Mouse (Mus musculus): ENCODE data around the gene Celf5. TPM values are rescaled to one million over a fixed set of nuclear protein-coding genes. Genes with fewer than 3 reads are reported as not detected.

Gene Celf5
- total and polyA plus RNA-seq, 2 experiments from 2014 or later = 71.3 to 166 TPM

DNA sequence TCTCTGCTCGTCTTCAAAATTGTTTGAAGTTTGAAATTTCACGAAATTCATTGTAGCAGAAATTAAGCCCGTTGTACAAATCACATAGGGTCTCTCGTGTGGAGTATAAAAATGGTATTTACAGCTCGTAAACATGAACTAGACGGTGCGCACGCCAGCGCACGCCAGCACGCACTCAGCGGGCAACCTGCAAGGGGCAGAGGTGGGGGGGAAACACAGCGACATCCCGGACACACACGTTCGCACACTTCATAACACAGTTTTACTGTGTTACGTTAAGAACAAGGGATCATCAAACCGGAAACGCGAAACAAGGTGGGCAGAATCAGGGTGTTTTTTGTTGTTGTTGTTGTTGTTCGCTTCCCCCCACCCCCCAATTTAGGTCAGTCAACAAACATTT is 23.1 kb downstream of the Celf5 start:
- WGBS = 74% methylated on average over 21 of the region's 21 CpGs
- no peak for ATAC-seq
- Histone ChIP-seq H3K4me2 (ENCODE audit: low read depth) (no peak overlapping the region), H3K27ac (ENCODE audit: low read depth, low read length) (no peak overlapping the region), H3K4me1 (ENCODE audit: insufficient read depth) (no peaks in the 10 kb centered on the region), H3K9ac (no peak overlapping the region), H3K36me3 (ENCODE audit: insufficient read depth) (peaks cover 22% of the 10 kb centered on the region), H3K27me3 (ENCODE audit: insufficient read depth, low read length) (peaks cover 9% of the 10 kb centered on the region; the same call in 1 of the 2 replicates), H3K4me3 (ENCODE audit: low read depth, low read length) (no peak overlapping the region), H3K9me3 (ENCODE audit: low read length) (no peaks in the 10 kb centered on the region)
- no peak for TF ChIP-seq CTCF (IDR thresholded peaks at IDR 0.05; ENCODE audit: low read depth)
- DNase-seq = no peak

DNA sequence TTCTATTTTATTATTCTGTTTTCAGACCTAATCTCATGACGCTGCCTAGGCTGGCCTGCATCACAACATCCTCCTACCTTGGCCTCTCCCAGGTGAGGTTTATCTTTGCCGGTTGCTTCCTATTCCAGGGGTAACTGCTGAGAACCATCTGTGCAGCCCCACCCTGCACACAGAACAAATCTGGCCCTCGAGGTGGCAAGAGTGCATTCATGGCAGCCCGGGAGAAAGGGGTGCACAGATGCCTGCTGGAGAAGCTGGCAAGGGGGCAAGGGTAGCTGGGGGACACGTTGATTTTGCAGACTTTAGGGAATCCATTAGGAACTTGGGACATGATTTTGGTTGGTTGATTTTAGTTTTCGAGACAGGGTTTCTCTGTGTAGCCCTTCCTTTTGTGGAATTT is 24.2 kb downstream of the Celf5 start:
- ATAC-seq = no peak
- peaks cover 12% of the 10 kb centered on the region for H3K36me3 ChIP-seq (ENCODE audit: insufficient read depth)
- no peak for TF ChIP-seq CTCF (IDR thresholded peaks at IDR 0.05; ENCODE audit: low read depth)
- H3K4me2 ChIP-seq (ENCODE audit: low read depth) = no peak overlapping the region
- 80% methylated on average over 6 of the region's 6 CpGs for WGBS
- no peaks in the 10 kb centered on the region for H3K9me3 ChIP-seq (ENCODE audit: low read length)
- no peak overlapping the region for H3K9ac ChIP-seq
- no peak overlapping the region for H3K27ac ChIP-seq (ENCODE audit: low read depth, low read length)
- H3K4me1 ChIP-seq (ENCODE audit: insufficient read depth) = no peaks in the 10 kb centered on the region
- peaks cover 20% of the 10 kb centered on the region for H3K27me3 ChIP-seq (ENCODE audit: insufficient read depth, low read length)
- no peak overlapping the region for H3K4me3 ChIP-seq (ENCODE audit: low read depth, low read length)
- DNase-seq = no peak

- peaks cover 26% of the 10 kb centered on the region for H3K27me3 ChIP-seq (ENCODE audit: insufficient read depth, low read length)
- no peak overlapping the region for H3K27ac ChIP-seq (ENCODE audit: low read depth, low read length)
- H3K9ac ChIP-seq = no peak overlapping the region
- no peaks in the 10 kb centered on the region for H3K4me1 ChIP-seq (ENCODE audit: insufficient read depth)
- H3K9me3 ChIP-seq (ENCODE audit: low read length) = no peaks in the 10 kb centered on the region
- no peak overlapping the region for H3K4me2 ChIP-seq (ENCODE audit: low read depth)
- WGBS = 79% methylated on average over 8 of the region's 8 CpGs
- H3K4me3 ChIP-seq (ENCODE audit: low read depth, low read length) = no peak overlapping the region
- DNase-seq (no peak), ATAC-seq (no peak)
- peaks cover 8% of the 10 kb centered on the region for H3K36me3 ChIP-seq (ENCODE audit: insufficient read depth)
- TF ChIP-seq CTCF (IDR thresholded peaks at IDR 0.05; ENCODE audit: low read depth) = no peak
Observed at GRCm38 (mm10) chr10:81457624-81458023, 24.9 kb downstream of the Celf5 start.

- H3K9me3 ChIP-seq (ENCODE audit: low read length) = no peaks in the 10 kb centered on the region
- peaks cover 5% of the 10 kb centered on the region; the same call in 1 of the 2 replicates for H3K36me3 ChIP-seq (ENCODE audit: insufficient read depth)
- no peak for TF ChIP-seq CTCF (IDR thresholded peaks at IDR 0.05; ENCODE audit: low read depth)
- H3K9ac ChIP-seq = no peak overlapping the region
- no peak for DNase-seq
- no peak overlapping the region for H3K27ac ChIP-seq (ENCODE audit: low read depth, low read length)
- H3K27me3 ChIP-seq (ENCODE audit: insufficient read depth, low read length) = peaks cover 31% of the 10 kb centered on the region
- H3K4me3 ChIP-seq (ENCODE audit: low read depth, low read length) = no peak overlapping the region
- ATAC-seq = peak; percentile 19; the same call in 1 of the 2 replicates
- 54% methylated on average over 12 of the region's 12 CpGs for WGBS
- no peaks in the 10 kb centered on the region for H3K4me1 ChIP-seq (ENCODE audit: insufficient read depth)
- H3K4me2 ChIP-seq (ENCODE audit: low read depth) = no peak overlapping the region
Observed at GRCm38 (mm10) chr10:81456983-81457563, 25.4 kb downstream of the Celf5 start.

DNA sequence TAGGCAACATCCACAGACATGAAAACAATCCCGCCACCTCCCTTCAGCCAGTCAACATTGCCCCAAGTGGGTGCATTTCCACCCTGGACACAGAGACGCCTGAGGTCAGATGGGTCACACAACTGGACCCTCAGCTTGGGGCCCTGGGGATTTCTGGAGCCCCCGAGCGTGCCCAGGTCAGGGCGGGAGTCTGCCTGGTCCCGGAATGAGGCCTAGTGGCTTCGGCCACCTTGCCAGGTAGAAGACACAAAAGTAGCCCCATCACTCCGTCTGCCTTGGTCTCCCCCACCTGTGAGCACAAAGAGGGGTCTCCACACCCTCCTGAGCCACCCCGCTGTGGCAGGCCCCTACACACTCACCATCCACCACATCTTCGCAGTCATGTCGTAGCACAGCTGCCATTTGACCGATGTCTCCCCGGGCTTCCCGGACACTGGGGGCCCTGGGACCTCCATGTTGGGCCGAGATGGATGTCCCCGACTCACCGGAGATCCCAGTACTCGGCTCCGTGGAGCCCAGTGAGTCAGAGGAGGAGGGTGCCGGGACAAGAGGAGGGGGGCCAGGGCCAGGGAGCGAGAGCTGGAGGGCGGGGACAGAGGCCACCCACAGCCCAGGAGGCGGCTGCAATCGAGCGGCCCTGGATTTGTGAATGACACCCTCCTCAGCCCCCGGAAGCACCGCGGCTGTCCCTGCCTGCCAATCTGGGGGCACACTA is 27.2 kb downstream of the Celf5 start, which contains the start of gene Nfic:
Gene Nfic (minus strand): TSS at position 455 of the 715 bp plus-strand sequence.
- Histone ChIP-seq H3K36me3 (ENCODE audit: insufficient read depth) (no peaks in the 10 kb centered on the region), H3K4me2 (ENCODE audit: low read depth) (no peak within 1 kb of the TSS), H3K27me3 (ENCODE audit: insufficient read depth, low read length) (peaks cover 35% of the 10 kb centered on the region), H3K9me3 (ENCODE audit: low read length) (no peaks in the 10 kb centered on the region), H3K27ac (ENCODE audit: low read depth, low read length) (no peak within 1 kb of the TSS), H3K9ac (no peak within 1 kb of the TSS), H3K4me1 (ENCODE audit: insufficient read depth) (no peaks in the 10 kb centered on the region), H3K4me3 (ENCODE audit: low read depth, low read length) (no peak within 1 kb of the TSS)
- TF ChIP-seq CTCF (IDR thresholded peaks at IDR 0.05; ENCODE audit: low read depth) = no peak
- WGBS = 63% methylated on average over 28 of the region's 28 CpGs
- DNase-seq = no peak
- no peak for ATAC-seq

GRCm38 (mm10) chr10:81454106-81454505 is 28.4 kb downstream of the Celf5 start:
- H3K4me3 ChIP-seq (ENCODE audit: low read depth, low read length) = no peak overlapping the region
- no peak overlapping the region for H3K4me2 ChIP-seq (ENCODE audit: low read depth)
- no peak overlapping the region for H3K27ac ChIP-seq (ENCODE audit: low read depth, low read length)
- no peaks in the 10 kb centered on the region for H3K9me3 ChIP-seq (ENCODE audit: low read length)
- DNase-seq = no peak
- no peaks in the 10 kb centered on the region for H3K36me3 ChIP-seq (ENCODE audit: insufficient read depth)
- no peaks in the 10 kb centered on the region for H3K4me1 ChIP-seq (ENCODE audit: insufficient read depth)
- TF ChIP-seq CTCF (IDR thresholded peaks at IDR 0.05; ENCODE audit: low read depth) = no peak
- peaks cover 35% of the 10 kb centered on the region for H3K27me3 ChIP-seq (ENCODE audit: insufficient read depth, low read length)
- no peak overlapping the region for H3K9ac ChIP-seq
- ATAC-seq = no peak
- WGBS = 77% methylated on average over 2 of the region's 2 CpGs

DNA sequence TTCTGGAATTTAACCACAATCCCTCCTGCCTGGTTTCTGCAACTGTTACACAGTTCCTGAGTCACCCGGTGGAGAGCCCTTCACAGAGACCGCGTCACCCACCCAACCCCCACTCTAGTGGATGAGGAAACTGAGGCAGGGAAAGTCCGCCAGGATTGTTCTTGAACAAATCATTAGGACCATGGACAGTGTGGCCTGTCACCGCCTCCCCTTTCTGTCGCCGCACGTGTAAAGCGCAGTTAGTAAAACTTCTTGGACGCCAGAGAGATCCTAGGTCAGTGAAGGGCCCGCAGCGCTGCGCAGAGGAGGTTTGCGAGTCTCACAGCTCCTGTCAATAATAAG is 29.6 kb downstream of the Celf5 start:
- Histone ChIP-seq H3K27ac (ENCODE audit: low read depth, low read length) (no peak overlapping the region), H3K9me3 (ENCODE audit: low read length) (no peaks in the 10 kb centered on the region), H3K27me3 (ENCODE audit: insufficient read depth, low read length) (peaks cover 35% of the 10 kb centered on the region), H3K4me1 (ENCODE audit: insufficient read depth) (no peaks in the 10 kb centered on the region), H3K4me2 (ENCODE audit: low read depth) (no peak overlapping the region), H3K9ac (no peak overlapping the region), H3K36me3 (ENCODE audit: insufficient read depth) (no peaks in the 10 kb centered on the region), H3K4me3 (ENCODE audit: low read depth, low read length) (no peak overlapping the region)
- ATAC-seq (no peak), DNase-seq (no peak)
- WGBS = 5% methylated on average over 14 of the region's 14 CpGs
- TF ChIP-seq CTCF (IDR thresholded peaks at IDR 0.05; ENCODE audit: low read depth) = no peak

Measured in forebrain, postnatal 0 days (tissue).